Mouse (Mus musculus): ENCODE results near the gene Yod1. TPM values are rescaled to one million over a fixed set of nuclear protein-coding genes. Genes with fewer than 3 reads are reported as not detected.

The Yod1 gene
- total and polyA plus RNA-seq, 3 experiments = 6.1 to 8.6 TPM; not detected in 1

- no peak overlapping the region for H3K9ac ChIP-seq (ENCODE audit: control insufficient read depth, low read depth, low read length, poor library complexity, severe bottlenecking)
- H3K27me3 ChIP-seq (ENCODE audit: control insufficient read depth in 1 of 2, insufficient read depth in 2 of 2, low read length in 2 of 2) = no peaks in the 10 kb centered on the region
- no peaks in the 10 kb centered on the region for H3K9me3 ChIP-seq (replicated peaks; ENCODE audit: insufficient read depth, low read length)
- TF ChIP-seq NRF1 (IDR thresholded peaks at IDR 0.05; ENCODE audit: insufficient read depth, low read depth, low read length, poor library complexity, severe bottlenecking) = no peak
- no peak for TF ChIP-seq EP300 (IDR thresholded peaks at IDR 0.05; ENCODE audit: low read depth in 1 of 2, low read length in 2 of 2)
- TF ChIP-seq ELF1 (IDR thresholded peaks at IDR 0.05; ENCODE audit: low read depth, low read length) = no peak
- no peak for TF ChIP-seq ZKSCAN1 (IDR thresholded peaks at IDR 0.05; ENCODE audit: low read depth, low read length)
- no peak for TF ChIP-seq NELFE (IDR thresholded peaks at IDR 0.05; ENCODE audit: low read depth, low read length)
- TF ChIP-seq GATA1 (IDR thresholded peaks at IDR 0.05; ENCODE audit: low read depth, low read length) = no peak
- no peak for TF ChIP-seq HCFC1 (IDR thresholded peaks at IDR 0.05; ENCODE audit: low read depth, low read length)
- TF ChIP-seq CTCF (IDR thresholded peaks at IDR 0.05 in 2 of 3, conservative IDR thresholded peaks at IDR 0.05 in 1 of 3; ENCODE audit: control insufficient read depth in 1 of 3, insufficient read depth in 1 of 3, low read depth in 2 of 3, low read length in 3 of 3, poor library complexity in 1 of 3, severe bottlenecking in 1 of 3) = no peak
- TF ChIP-seq JUND (IDR thresholded peaks at IDR 0.05; ENCODE audit: low read depth, low read length) = no peak
- TF ChIP-seq ETS1 (IDR thresholded peaks at IDR 0.05; ENCODE audit: low read depth, low read length) = no peak
- no peak for TF ChIP-seq TAL1 (IDR thresholded peaks at IDR 0.05; ENCODE audit: low read length)
- no peak for TF ChIP-seq SIN3A (IDR thresholded peaks at IDR 0.05; ENCODE audit: low read length)
- TF ChIP-seq UBTF (IDR thresholded peaks at IDR 0.05; ENCODE audit: borderline replicate concordance, insufficient read depth, low read depth, low read length) = no peak
- no peak for TF ChIP-seq BHLHE40 (IDR thresholded peaks at IDR 0.05; ENCODE audit: borderline replicate concordance, low read depth, low read length)
- TF ChIP-seq ZNF384 (IDR thresholded peaks at IDR 0.05; ENCODE audit: low read depth, low read length) = no peak
- H3K27ac ChIP-seq (ENCODE audit: control insufficient read depth, low read depth, low read length) = no peak overlapping the region
- H3K36me3 ChIP-seq (ENCODE audit: control insufficient read depth in 1 of 2, insufficient read depth in 2 of 2, low read length in 2 of 2) = peaks cover 0 to 39% of the 10 kb centered on the region in 2 experiments; a peak in 2 of 4 replicates
- H3K4me1 ChIP-seq (ENCODE audit: control insufficient read depth in 1 of 2, insufficient read depth in 2 of 2, low read length in 2 of 2) = peaks cover 16 to 44% of the 10 kb centered on the region in 2 experiments
- peaks cover 4% of the 10 kb centered on the region for H3K79me2 ChIP-seq (ENCODE audit: control insufficient read depth, insufficient read depth, low read length, poor library complexity)
- no peak for DNase-seq (ENCODE audit: low read depth, low spot score)
- H3K4me3 ChIP-seq (ENCODE audit: control insufficient read depth in 1 of 2, insufficient read depth in 1 of 2, low read depth in 2 of 2, low read length in 2 of 2) = no peak overlapping the region
These were observed 20.3 kb downstream of the Yod1 start for GRCm38 (mm10) chr1:130737411-130737881.

GRCm38 (mm10) chr1:130737916-130738315, 20.8 kb downstream of the Yod1 start:
- Histone ChIP-seq H3K27me3 (ENCODE audit: control insufficient read depth in 1 of 2, insufficient read depth in 2 of 2, low read length in 2 of 2) (no peaks in the 10 kb centered on the region), H3K36me3 (ENCODE audit: control insufficient read depth in 1 of 2, insufficient read depth in 2 of 2, low read length in 2 of 2) (peaks cover 0 to 37% of the 10 kb centered on the region in 2 experiments; a peak in 2 of 4 replicates), H3K9me3 (replicated peaks; ENCODE audit: insufficient read depth, low read length) (no peaks in the 10 kb centered on the region), H3K27ac (ENCODE audit: control insufficient read depth, low read depth, low read length) (no peak overlapping the region), H3K4me1 (ENCODE audit: control insufficient read depth in 1 of 2, insufficient read depth in 2 of 2, low read length in 2 of 2) (peaks cover 16 to 45% of the 10 kb centered on the region in 2 experiments), H3K4me3 (ENCODE audit: control insufficient read depth in 1 of 2, insufficient read depth in 1 of 2, low read depth in 2 of 2, low read length in 2 of 2) (no peak overlapping the region), H3K79me2 (ENCODE audit: control insufficient read depth, insufficient read depth, low read length, poor library complexity) (peaks cover 4% of the 10 kb centered on the region), H3K9ac (ENCODE audit: control insufficient read depth, low read depth, low read length, poor library complexity, severe bottlenecking) (no peak overlapping the region)
- TF ChIP-seq MAZ (IDR thresholded peaks at IDR 0.05; ENCODE audit: low read depth, low read length) = no peak
- no peak for TF ChIP-seq BHLHE40 (IDR thresholded peaks at IDR 0.05; ENCODE audit: borderline replicate concordance, low read depth, low read length)
- no peak for TF ChIP-seq E2F4 (IDR thresholded peaks at IDR 0.05; ENCODE audit: borderline replicate concordance, low read depth, low read length)
- no peak for DNase-seq (ENCODE audit: low read depth, low spot score)

Measured in MEL (cell line).